8 mouse cellular contexts compared by ENCODE assay signal in the genomic region with DNA sequence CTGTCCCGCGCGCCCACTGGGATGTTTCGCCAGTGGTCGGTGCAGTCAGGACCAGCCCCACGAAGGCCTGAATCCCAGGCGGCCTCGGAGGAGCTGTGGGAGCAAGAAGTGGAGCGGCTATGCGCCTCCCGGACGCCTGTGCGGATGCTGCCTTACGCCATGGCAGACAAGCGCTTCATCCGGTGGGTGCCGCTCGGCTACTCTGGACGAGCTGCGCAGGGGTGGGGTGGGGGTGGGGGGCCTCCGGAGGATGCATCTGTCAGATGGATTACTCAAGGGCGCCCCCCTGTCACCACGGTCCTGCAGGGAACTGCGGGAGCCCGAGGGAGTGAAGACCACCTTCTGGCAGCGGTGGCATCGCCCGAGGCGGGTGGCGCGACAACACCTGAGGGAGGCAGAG. TPM values are rescaled to one million over a fixed set of nuclear protein-coding genes. Genes with fewer than 3 reads are reported as not detected.
A peak's percentile ranks its signal among the peaks of the same experiment; 100 is the strongest.
DNase-seq lines count a peak whose midpoint lies in the region; ATAC-seq and TF ChIP-seq lines count a peak whose summit lies in the region.

No protein-coding gene starts in this region.

- H3K4me2 ChIP-seq in limb, embryonic 14.5 days (replicated peaks; ENCODE audit: low read depth, low read length, severe bottlenecking) = peak overlapping the region; percentile 56
- peak overlapping the region; percentile 53 for H3K4me2 ChIP-seq in midbrain, embryonic 15.5 days

- no peaks in the 10 kb centered on the region for H3K36me3 ChIP-seq in hindbrain, embryonic 10.5 days
- peaks cover 4% of the 10 kb centered on the region; the same call in 1 of the 2 replicates for H3K36me3 ChIP-seq in limb, embryonic 14.5 days (ENCODE audit: control insufficient read depth, insufficient read depth, low read length)
- no peaks in the 10 kb centered on the region for H3K36me3 ChIP-seq in midbrain, embryonic 15.5 days (replicated peaks)
- H3K36me3 ChIP-seq in thymus, adult 2 months (ENCODE audit: control insufficient read depth, insufficient read depth, low read length) = peaks cover 28% of the 10 kb centered on the region

- H3K9ac ChIP-seq in limb, embryonic 14.5 days (ENCODE audit: low read depth, low read length, severe bottlenecking) = peak overlapping the region; percentile 52; the same call in 1 of the 2 replicates
- peak overlapping the region; percentile 13; the same call in 1 of the 2 replicates for H3K9ac ChIP-seq in midbrain, embryonic 15.5 days

- TF ChIP-seq CTCF in thymus, adult 2 months (IDR thresholded peaks at IDR 0.05; ENCODE audit: borderline replicate concordance, control insufficient read depth, extremely low read depth, insufficient read depth, low read length, poor library complexity) = 0 out of 2 replicates have a peak, but pooled peaks have one; percentile 44

- ATAC-seq in erythroid progenitor cell, adult 5-6 weeks (replicated peaks; ENCODE audit: low FRiP score, poor library complexity, severe bottlenecking) = peak; percentile 2
- no peak for ATAC-seq in limb, embryonic 14.5 days (ENCODE audit: low FRiP score, low read depth)
- ATAC-seq in midbrain, embryonic 15.5 days (replicated peaks) = peak; percentile 26

- H3K4me1 ChIP-seq in hindbrain, embryonic 10.5 days (replicated peaks) = peaks cover 58% of the 10 kb centered on the region
- H3K4me1 ChIP-seq in limb, embryonic 14.5 days (ENCODE audit: control insufficient read depth, insufficient read depth, low read length) = peaks cover 35% of the 10 kb centered on the region
- H3K4me1 ChIP-seq in midbrain, embryonic 15.5 days = peaks cover 36% of the 10 kb centered on the region
- peaks cover 35% of the 10 kb centered on the region for H3K4me1 ChIP-seq in thymus, adult 2 months (replicated peaks; ENCODE audit: control insufficient read depth, insufficient read depth, low read length)

- peak overlapping the region; percentile 81 for H3K27ac ChIP-seq in hindbrain, embryonic 10.5 days
- H3K27ac ChIP-seq in limb, embryonic 14.5 days (replicated peaks; ENCODE audit: low read depth, low read length) = no peak overlapping the region
- no peak overlapping the region for H3K27ac ChIP-seq in midbrain, embryonic 15.5 days
- H3K27ac ChIP-seq in thymus, adult 2 months (ENCODE audit: control insufficient read depth, insufficient read depth, low read length) = peak overlapping the region; percentile 96

- H3K9me3 ChIP-seq in hindbrain, embryonic 10.5 days = no peaks in the 10 kb centered on the region
- H3K9me3 ChIP-seq in limb, embryonic 14.5 days (ENCODE audit: control insufficient read depth, low read length) = no peaks in the 10 kb centered on the region
- H3K9me3 ChIP-seq in midbrain, embryonic 15.5 days = no peaks in the 10 kb centered on the region

- H3K4me3 ChIP-seq in hindbrain, embryonic 10.5 days = peak overlapping the region; percentile 49
- H3K4me3 ChIP-seq in limb, embryonic 14.5 days (replicated peaks; ENCODE audit: low read length) = peak overlapping the region; percentile 25
- H3K4me3 ChIP-seq in midbrain, embryonic 15.5 days = peak overlapping the region; percentile 29
- peak overlapping the region; percentile 99 for H3K4me3 ChIP-seq in thymus, adult 2 months (ENCODE audit: control insufficient read depth, insufficient read depth, low read length)

- WGBS in hindbrain, embryonic 10.5 days = 2% methylated on average over 31 of the region's 31 CpGs
- 4% methylated on average over 27 of the region's 31 CpGs for WGBS in limb, embryonic 14.5 days
- WGBS in midbrain, embryonic 15.5 days = 3% methylated on average over 30 of the region's 31 CpGs
- WGBS in thymus, adult 2 months = 2% methylated on average over 31 of the region's 31 CpGs

- no peak for TF ChIP-seq POLR2A in limb, embryonic 14.5 days (IDR thresholded peaks at IDR 0.05; ENCODE audit: borderline replicate concordance, extremely low read depth, insufficient read depth, insufficient read length)
- peak; percentile 85 for TF ChIP-seq POLR2A in thymus, adult 2 months (IDR thresholded peaks at IDR 0.05; ENCODE audit: control insufficient read depth, extremely low read depth, insufficient read depth, low read length, poor library complexity)

- peaks cover 73% of the 10 kb centered on the region for H3K27me3 ChIP-seq in hindbrain, embryonic 10.5 days (ENCODE audit: insufficient read depth, poor library complexity, severe bottlenecking)
- no peaks in the 10 kb centered on the region for H3K27me3 ChIP-seq in limb, embryonic 14.5 days (ENCODE audit: control insufficient read depth, insufficient read depth, low read length)
- peaks cover 36% of the 10 kb centered on the region for H3K27me3 ChIP-seq in midbrain, embryonic 15.5 days (replicated peaks)
- no peaks in the 10 kb centered on the region for H3K27me3 ChIP-seq in thymus, adult 2 months (ENCODE audit: control insufficient read depth, insufficient read depth, low read length)

- DNase-seq in gastrocnemius, postnatal 10 days = peak; percentile 67
- DNase-seq in gastrocnemius, postnatal 25 days = no peak
- DNase-seq in R1 (ENCODE audit: low read depth, low spot score) = peak; percentile 63
- peak; percentile 80 for DNase-seq in hindbrain, embryonic 10.5 days (ENCODE audit: low spot score)
- DNase-seq in limb, embryonic 14.5 days (ENCODE audit: low spot score) = no peak
- peak; percentile 94 for DNase-seq in thymus, adult 2 months

RNA-seq across cellular contexts. Expression of gene Tmc6, which starts 1.1 kb away (rescaled TPM):
- total RNA-seq in gastrocnemius, postnatal 10 days (2021) = 10 to 100 TPM; 17.2 to 20.9 TPM
- 1 to 10 TPM; 6.8 to 7.8 TPM for total RNA-seq in gastrocnemius, postnatal 25 days (2021)
- 478 and 628 TPM in 2 replicates for total RNA-seq in erythroid progenitor cell, adult 5-6 weeks (2015; ENCODE audit: low replicate concordance)
- 151 and 353 TPM in 2 replicates for total RNA-seq in erythroid progenitor cell, adult 5-6 weeks (2017; ENCODE audit: low replicate concordance)
- 13.3 and 17.9 TPM in 2 replicates for polyA plus RNA-seq in hindbrain, embryonic 10.5 days (2016; fragmentation: Nextera tagmentation; extraction: Ambion mirVana)
- 28.2 and 31.1 TPM in 2 replicates for polyA plus RNA-seq in limb, embryonic 14.5 days (2012; rRNA removed)
- polyA plus RNA-seq in limb, embryonic 14.5 days (2014; fragmentation: Nextera tagmentation; extraction: Ambion mirVana) = 19.0 and 24.5 TPM in 2 replicates
- 4.2 and 5.7 TPM in 2 replicates for polyA plus RNA-seq in midbrain, embryonic 15.5 days (2015; fragmentation: Nextera tagmentation; extraction: Ambion mirVana)
- polyA plus RNA-seq in thymus, adult 2 months (2012; rRNA removed) = 201 and 217 TPM in 2 replicates

RNA-seq across cellular contexts. Expression of gene Tmc8, which starts 1.2 kb away (rescaled TPM):
- 1 to 10 TPM; 1.2 to 1.7 TPM for total RNA-seq in gastrocnemius, postnatal 10 days (2021)
- 1 to 10 TPM in 1 of 2 experiments, under 1 TPM in 1; 0.56 to 1.6 TPM for total RNA-seq in gastrocnemius, postnatal 25 days (2021)
- total RNA-seq in erythroid progenitor cell, adult 5-6 weeks (2015; ENCODE audit: low replicate concordance) = 107 and 113 TPM in 2 replicates
- 60.6 and 72.4 TPM in 2 replicates for total RNA-seq in erythroid progenitor cell, adult 5-6 weeks (2017; ENCODE audit: low replicate concordance)
- 1.5 TPM in 2 replicates for polyA plus RNA-seq in hindbrain, embryonic 10.5 days (2016; fragmentation: Nextera tagmentation; extraction: Ambion mirVana)
- 3.1 and 4.6 TPM in 2 replicates for polyA plus RNA-seq in limb, embryonic 14.5 days (2012; rRNA removed)
- 1.1 and 1.2 TPM in 2 replicates for polyA plus RNA-seq in limb, embryonic 14.5 days (2014; fragmentation: Nextera tagmentation; extraction: Ambion mirVana)
- 1.00 and 1.5 TPM in 2 replicates for polyA plus RNA-seq in midbrain, embryonic 15.5 days (2015; fragmentation: Nextera tagmentation; extraction: Ambion mirVana)
- 388 and 467 TPM in 2 replicates for polyA plus RNA-seq in thymus, adult 2 months (2012; rRNA removed)

RNA-seq across cellular contexts. Expression of gene 6030468B19Rik, which starts 14.4 kb away (rescaled TPM):
- not detected for total RNA-seq in gastrocnemius, postnatal 10 days (2021)
- total RNA-seq in gastrocnemius, postnatal 25 days (2021) = not detected
- 82.6 and 84.3 TPM in 2 replicates for total RNA-seq in erythroid progenitor cell, adult 5-6 weeks (2015; ENCODE audit: low replicate concordance)
- total RNA-seq in erythroid progenitor cell, adult 5-6 weeks (2017; ENCODE audit: low replicate concordance) = 23.8 and 25.8 TPM in 2 replicates
- polyA plus RNA-seq in hindbrain, embryonic 10.5 days (2016; fragmentation: Nextera tagmentation; extraction: Ambion mirVana) = 1.2 and 2.2 TPM in 2 replicates
- 0.11 and 0.41 TPM in 2 replicates for polyA plus RNA-seq in limb, embryonic 14.5 days (2012; rRNA removed)
- not detected in 2 replicates for polyA plus RNA-seq in limb, embryonic 14.5 days (2014; fragmentation: Nextera tagmentation; extraction: Ambion mirVana)
- polyA plus RNA-seq in midbrain, embryonic 15.5 days (2015; fragmentation: Nextera tagmentation; extraction: Ambion mirVana) = not detected in 2 replicates
- polyA plus RNA-seq in thymus, adult 2 months (2012; rRNA removed) = 1.7 and 1.8 TPM in 2 replicates

RNA-seq across cellular contexts. Expression of gene Gm20708, which starts 26.4 kb away (rescaled TPM):
- total RNA-seq in gastrocnemius, postnatal 10 days (2021) = 1 to 10 TPM; 1.2 to 3.3 TPM
- total RNA-seq in gastrocnemius, postnatal 25 days (2021) = 1 to 10 TPM; 1.0 to 1.1 TPM
- total RNA-seq in erythroid progenitor cell, adult 5-6 weeks (2015; ENCODE audit: low replicate concordance) = 72.1 and 80.7 TPM in 2 replicates
- 3.4 and 18.5 TPM in 2 replicates for total RNA-seq in erythroid progenitor cell, adult 5-6 weeks (2017; ENCODE audit: low replicate concordance)
- 0.30 and 0.31 TPM in 2 replicates for polyA plus RNA-seq in hindbrain, embryonic 10.5 days (2016; fragmentation: Nextera tagmentation; extraction: Ambion mirVana)
- polyA plus RNA-seq in limb, embryonic 14.5 days (2012; rRNA removed) = 0.17 and 0.62 TPM in 2 replicates
- polyA plus RNA-seq in limb, embryonic 14.5 days (2014; fragmentation: Nextera tagmentation; extraction: Ambion mirVana) = 0.59 and 0.92 TPM in 2 replicates
- polyA plus RNA-seq in midbrain, embryonic 15.5 days (2015; fragmentation: Nextera tagmentation; extraction: Ambion mirVana) = 0.98 and 1.4 TPM in 2 replicates
- polyA plus RNA-seq in thymus, adult 2 months (2012; rRNA removed) = 0.06 TPM in 1 of 2 replicates, not detected in the other

RNA-seq across cellular contexts. Expression of gene Syngr2, which starts 26.4 kb away (rescaled TPM):
- total RNA-seq in gastrocnemius, postnatal 10 days (2021) = 10 to 100 TPM; 90.3 to 95.1 TPM
- total RNA-seq in gastrocnemius, postnatal 25 days (2021) = 100 to 1,000 TPM; 143 to 146 TPM
- 65.4 and 86.5 TPM in 2 replicates for total RNA-seq in erythroid progenitor cell, adult 5-6 weeks (2015; ENCODE audit: low replicate concordance)
- 35.0 and 41.8 TPM in 2 replicates for total RNA-seq in erythroid progenitor cell, adult 5-6 weeks (2017; ENCODE audit: low replicate concordance)
- 33.7 and 42.3 TPM in 2 replicates for polyA plus RNA-seq in hindbrain, embryonic 10.5 days (2016; fragmentation: Nextera tagmentation; extraction: Ambion mirVana)
- polyA plus RNA-seq in limb, embryonic 14.5 days (2012; rRNA removed) = 41.4 and 58.5 TPM in 2 replicates
- 68.3 and 75.8 TPM in 2 replicates for polyA plus RNA-seq in limb, embryonic 14.5 days (2014; fragmentation: Nextera tagmentation; extraction: Ambion mirVana)
- polyA plus RNA-seq in midbrain, embryonic 15.5 days (2015; fragmentation: Nextera tagmentation; extraction: Ambion mirVana) = 15.8 and 18.4 TPM in 2 replicates
- polyA plus RNA-seq in thymus, adult 2 months (2012; rRNA removed) = 286 and 322 TPM in 2 replicates

Comparison
In these comparisons a context has a peak if more than half of its experiments do, and no peak if none do; other contexts are left out.
1. DNase-seq: peak in gastrocnemius, postnatal 10 days (single experiment), R1 (single experiment), hindbrain, embryonic 10.5 days (single experiment) and thymus, adult 2 months (single experiment); none in gastrocnemius, postnatal 25 days (single experiment) and limb, embryonic 14.5 days (single experiment).
2. H3K27ac ChIP-seq: peak in hindbrain, embryonic 10.5 days (single experiment) and thymus, adult 2 months (single experiment); none in limb, embryonic 14.5 days (single experiment) and midbrain, embryonic 15.5 days (single experiment).
3. H3K4me3 ChIP-seq: peak in every context shown above with its lines; median percentile 99 in thymus, adult 2 months; 49 in hindbrain, embryonic 10.5 days; 29 in midbrain, embryonic 15.5 days; 25 in limb, embryonic 14.5 days.
4. RNA of gene Tmc8, which starts 1.2 kb away (polyA plus RNA-seq): 388 to 467 TPM in thymus, adult 2 months; 1.1 to 4.6 TPM in limb, embryonic 14.5 days, 1.5 TPM in hindbrain, embryonic 10.5 days and 1.00 to 1.5 TPM in midbrain, embryonic 15.5 days; every median in the first group is over 10 times any median in the second.